1 mouse cellular context compared by ENCODE assay signal in the genomic region with DNA sequence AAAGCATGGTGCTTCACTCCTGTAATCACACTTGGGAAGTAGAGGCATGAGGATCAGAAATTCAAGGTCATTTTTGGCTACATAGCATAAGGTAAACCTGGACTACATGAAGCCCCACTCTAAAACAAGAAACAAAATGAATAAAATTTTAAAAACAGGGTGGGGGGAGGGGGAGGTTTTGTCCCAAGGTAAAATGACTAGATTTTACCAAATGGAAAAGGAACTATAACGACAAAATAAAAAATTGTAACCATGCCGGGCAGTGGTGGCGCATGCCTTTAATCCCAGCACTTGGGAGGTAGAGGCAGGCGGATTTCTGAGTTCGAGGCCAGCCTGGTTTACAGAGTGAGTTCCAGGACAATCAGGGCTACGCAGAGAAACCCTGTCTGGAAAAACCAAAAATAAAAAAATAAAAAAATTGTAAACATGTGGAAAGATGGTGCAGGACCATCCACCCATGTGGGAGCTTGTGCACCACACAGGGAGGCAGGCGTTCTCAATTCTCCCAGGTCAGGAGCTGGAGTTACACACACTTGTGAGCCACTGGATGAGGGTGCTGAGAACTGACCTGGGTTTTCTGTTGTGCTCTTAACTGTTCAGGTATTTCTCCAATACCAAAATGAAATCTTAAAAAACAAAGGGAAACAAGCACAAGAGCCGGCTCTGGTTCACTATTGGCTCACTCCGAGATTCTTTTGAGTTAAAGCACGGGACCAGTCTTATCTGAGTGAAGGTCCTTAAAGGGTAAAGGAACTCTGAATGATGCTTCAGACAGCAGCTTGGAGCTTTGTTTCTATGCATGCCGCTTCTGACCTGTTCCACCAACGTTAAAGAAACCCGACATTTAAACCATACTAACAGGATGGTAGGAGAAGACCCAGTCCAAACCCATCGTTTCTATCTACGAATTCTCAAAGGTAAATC.
A peak's percentile ranks its signal among the peaks of the same experiment; 100 is the strongest.
TF ChIP-seq lines count a peak whose summit lies in the region.

No protein-coding gene starts in this region.

TF ChIP-seq in CH12.LX, 34 proteins besides CTCF, POLR2A, EP300 and RAD21:
- TF ChIP-seq POLR2AphosphoS2 (IDR thresholded peaks at IDR 0.05; ENCODE audit: low read depth, low read length) (no peak), TBP (conservative IDR thresholded peaks at IDR 0.05; ENCODE audit: low read depth, low read length) (peak; percentile 92), SMC3 (IDR thresholded peaks at IDR 0.05; ENCODE audit: low read depth, low read length) (no peak), TCF12 (IDR thresholded peaks at IDR 0.05; ENCODE audit: low read depth, low read length) (no peak), CHD2 (IDR thresholded peaks at IDR 0.05; ENCODE audit: low read length) (no peak), USF2 (conservative IDR thresholded peaks at IDR 0.05; ENCODE audit: low read depth, low read length) (no peak), ETS1 (conservative IDR thresholded peaks at IDR 0.05; ENCODE audit: low read depth, low read length) (no peak), JUN (IDR thresholded peaks at IDR 0.05; ENCODE audit: insufficient read depth, low read depth, low read length) (no peak), GABPA (IDR thresholded peaks at IDR 0.05; ENCODE audit: insufficient replicate concordance, low read depth, low read length) (no peak), PAX5 (IDR thresholded peaks at IDR 0.05; ENCODE audit: low read length) (no peak), UBTF (IDR thresholded peaks at IDR 0.05; ENCODE audit: low read depth, low read length) (no peak), MYC (IDR thresholded peaks at IDR 0.05; ENCODE audit: low read depth, low read length) (no peak), USF1 (IDR thresholded peaks at IDR 0.05; ENCODE audit: low read depth, low read length) (no peak), HCFC1 (IDR thresholded peaks at IDR 0.05; ENCODE audit: low read depth, low read length) (no peak), NELFE (IDR thresholded peaks at IDR 0.05; ENCODE audit: low read depth, low read length) (no peak), CHD1 (IDR thresholded peaks at IDR 0.05; ENCODE audit: low read depth, low read length) (no peak; the same call in 1 of the 2 replicates), BHLHE40 (IDR thresholded peaks at IDR 0.05; ENCODE audit: low read depth, low read length) (peak; percentile 72; the same call in 1 of the 2 replicates), MAFK (IDR thresholded peaks at IDR 0.05; ENCODE audit: insufficient replicate concordance, low read length) (no peak), ELF1 (IDR thresholded peaks at IDR 0.05; ENCODE audit: low read depth, low read length) (no peak), MXI1 (IDR thresholded peaks at IDR 0.05; ENCODE audit: low read depth, low read length) (0 out of 2 replicates have a peak, but pooled peaks have one; percentile 61), SIN3A (IDR thresholded peaks at IDR 0.05; ENCODE audit: low read length) (no peak; the same call in 1 of the 2 replicates)
